Mouse (Mus musculus) midbrain, embryonic 11.5 days (tissue): ENCODE measurements at regions not wholly inside any gene's neighbourhood (a gene's known extent, or its start where the extent isn't known, plus 50 kb on each side); places are given as distances from the start of the nearest gene placed in this dataset.

ENCODE experiments used
- ATAC-seq: fragments of 200-750 bp; cut with Nextera tagmentation; 2 replicates; pipeline ENCODE4 v1.8.0; 2017; ENCODE audit warnings: moderate TSS enrichment, moderate library complexity; ENCODE audit not compliant: low FRiP score
- DNase-seq: peaks from one replicate; pipeline ENCODE4 v3.0.0; 2015; ENCODE audit warnings: low spot score; ENCODE audit errors: missing footprints
- H3K27ac ChIP-seq: fragments of 300-500 bp; sonication (generic); 2 replicates; pipeline ENCODE4 v1.5.1; 2014; ENCODE audit warnings: low read depth, low read length
- H3K27me3 ChIP-seq: fragments of 300-500 bp; sonication (generic); 2 replicates; pipeline ENCODE4 v1.6.1; 2014; ENCODE audit warnings: mild to moderate bottlenecking, low read length, moderate library complexity, mixed read lengths; ENCODE audit not compliant: control insufficient read depth, insufficient read depth
- H3K36me3 ChIP-seq: fragments of 300-500 bp; sonication (generic); 2 replicates; pipeline ENCODE4 v1.6.1; 2014; ENCODE audit warnings: mild to moderate bottlenecking, low read length, moderate library complexity, mixed read lengths; ENCODE audit not compliant: control insufficient read depth, insufficient read depth
- H3K4me1 ChIP-seq: fragments of 300-500 bp; sonication (generic); 2 replicates; pipeline ENCODE4 v1.6.1; 2014; ENCODE audit warnings: low read length; ENCODE audit not compliant: control insufficient read depth, insufficient read depth
- H3K4me2 ChIP-seq: fragments of 300-500 bp; sonication (generic); 2 replicates; pipeline ENCODE4 v1.6.1; 2014; ENCODE audit warnings: mild to moderate bottlenecking, moderate library complexity
- H3K4me3 ChIP-seq: fragments of 300-500 bp; sonication (generic); 2 replicates; pipeline ENCODE4 v1.5.1; 2014; ENCODE audit warnings: low read depth, low read length
- H3K9ac ChIP-seq: fragments of 300-500 bp; sonication (generic); 2 replicates; pipeline ENCODE4 v1.6.1; 2014; ENCODE audit warnings: low read length
- H3K9me3 ChIP-seq: fragments of 300-500 bp; sonication (generic); 2 replicates; pipeline ENCODE4 v1.6.1; 2016; ENCODE audit warnings: low read length; ENCODE audit not compliant: control insufficient read depth
- WGBS: fragments of 180-500 bp; shearing (Covaris S2); extraction: QIAGEN DNeasy Blood & Tissue Kit; methylation state at CpG from one replicate; pipeline ENCODE4 v1.1.7; 2014; 5-methylcytosine and 5-hydroxymethylcytosine counted together

- no peaks in the 10 kb centered on the region for H3K36me3 ChIP-seq
- no peak overlapping the region for H3K4me2 ChIP-seq
- ATAC-seq (no peak), DNase-seq (no peak)
- no peaks in the 10 kb centered on the region for H3K27me3 ChIP-seq
- no peak overlapping the region for H3K4me3 ChIP-seq
- WGBS = 67% methylated on average over 2 of the region's 2 CpGs
- no peak overlapping the region for H3K9ac ChIP-seq
- no peaks in the 10 kb centered on the region for H3K9me3 ChIP-seq
- H3K4me1 ChIP-seq = no peaks in the 10 kb centered on the region
- H3K27ac ChIP-seq = no peak overlapping the region
Measured at GRCm38 (mm10) chr13:16416356-16417019, 404.8 kb downstream of the Inhba start.

DNA sequence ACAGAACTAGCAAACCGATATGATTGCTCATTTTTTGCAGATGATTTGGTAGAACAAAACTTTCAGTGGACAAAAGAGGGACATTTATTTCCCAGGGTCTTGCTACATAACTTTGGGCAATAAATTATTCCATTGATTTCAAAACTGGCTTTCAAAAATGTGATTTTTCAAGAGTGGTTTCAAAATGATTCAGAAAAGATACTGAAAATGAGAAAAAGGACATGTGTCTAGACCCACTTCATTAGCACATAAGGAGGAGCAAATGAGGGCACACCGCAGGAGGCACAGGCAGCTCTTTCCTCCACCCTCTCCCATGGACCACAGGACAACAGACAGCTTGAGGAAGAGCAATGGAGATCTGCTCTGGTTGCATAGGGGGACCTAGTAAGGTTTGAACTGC is 412.5 kb downstream of the Inhba start:
- no peak overlapping the region for H3K4me2 ChIP-seq
- WGBS = 76% methylated on average over 2 of the region's 2 CpGs
- H3K27me3 ChIP-seq = no peaks in the 10 kb centered on the region
- ATAC-seq (no peak), DNase-seq (no peak)
- no peak overlapping the region for H3K27ac ChIP-seq
- H3K4me3 ChIP-seq = no peak overlapping the region
- no peak overlapping the region for H3K9ac ChIP-seq
- no peaks in the 10 kb centered on the region for H3K36me3 ChIP-seq
- no peaks in the 10 kb centered on the region for H3K4me1 ChIP-seq
- no peaks in the 10 kb centered on the region for H3K9me3 ChIP-seq

- Histone ChIP-seq H3K9ac (no peak overlapping the region), H3K4me1 (no peaks in the 10 kb centered on the region), H3K4me2 (no peak overlapping the region), H3K4me3 (no peak overlapping the region), H3K27ac (no peak overlapping the region), H3K27me3 (no peaks in the 10 kb centered on the region), H3K36me3 (no peaks in the 10 kb centered on the region), H3K9me3 (no peaks in the 10 kb centered on the region)
- ATAC-seq = no peak
- DNase-seq = peak; percentile 77
- 95% methylated on average over 2 of the region's 2 CpGs for WGBS
Measured at GRCm38 (mm10) chr13:16435436-16435835, 423.8 kb downstream of the Inhba start.

DNA sequence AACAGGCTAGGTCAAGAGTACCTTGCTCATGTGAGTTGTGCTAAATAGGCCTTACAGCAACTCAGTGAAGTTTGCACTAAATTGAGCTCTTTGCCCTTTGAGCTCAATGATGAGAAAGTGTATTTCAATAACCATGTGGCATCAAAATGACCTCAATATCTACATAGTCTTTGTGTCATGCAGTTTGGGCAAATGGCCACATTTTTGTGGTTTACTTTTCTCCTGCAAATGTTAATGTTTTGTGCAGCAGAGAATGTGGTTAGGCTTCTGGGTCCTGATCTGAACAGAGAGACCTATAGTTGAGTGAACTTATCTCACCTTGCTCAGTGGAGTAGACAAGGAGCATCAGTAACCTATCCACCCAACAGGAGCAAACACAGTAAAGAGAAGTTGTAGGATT is 441.6 kb downstream of the Inhba start:
- Histone ChIP-seq H3K4me2 (no peak overlapping the region), H3K36me3 (no peaks in the 10 kb centered on the region), H3K9me3 (no peaks in the 10 kb centered on the region), H3K4me3 (no peak overlapping the region), H3K27ac (no peak overlapping the region), H3K27me3 (no peaks in the 10 kb centered on the region), H3K4me1 (no peaks in the 10 kb centered on the region), H3K9ac (no peak overlapping the region)
- DNase-seq (no peak), ATAC-seq (no peak)

DNA sequence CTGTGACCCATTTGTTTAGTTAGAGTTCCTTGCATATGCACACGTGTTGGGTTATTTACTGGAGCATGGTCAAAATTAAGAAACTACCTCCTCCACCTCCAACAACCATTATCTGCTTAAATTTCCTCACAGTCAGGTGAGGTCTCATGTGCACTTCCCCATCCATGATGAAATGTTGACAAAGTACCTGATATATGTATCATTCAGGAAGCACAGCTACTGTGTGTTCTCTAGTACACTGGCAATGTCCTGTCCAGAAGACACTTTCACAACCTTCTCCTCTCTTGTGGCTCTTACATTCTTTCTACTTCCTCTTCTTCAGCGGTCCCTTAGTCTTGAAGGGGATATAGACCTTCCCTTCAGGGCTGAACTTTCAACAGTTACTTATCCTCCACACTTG is 448.1 kb downstream of the Inhba start:
- Histone ChIP-seq H3K4me2 (no peak overlapping the region), H3K4me3 (no peak overlapping the region), H3K9me3 (no peaks in the 10 kb centered on the region), H3K27me3 (no peaks in the 10 kb centered on the region), H3K9ac (no peak overlapping the region), H3K4me1 (no peaks in the 10 kb centered on the region), H3K36me3 (no peaks in the 10 kb centered on the region), H3K27ac (no peak overlapping the region)
- WGBS = 87% methylated on average over 2 of the region's 2 CpGs
- DNase-seq (no peak), ATAC-seq (no peak)

DNA sequence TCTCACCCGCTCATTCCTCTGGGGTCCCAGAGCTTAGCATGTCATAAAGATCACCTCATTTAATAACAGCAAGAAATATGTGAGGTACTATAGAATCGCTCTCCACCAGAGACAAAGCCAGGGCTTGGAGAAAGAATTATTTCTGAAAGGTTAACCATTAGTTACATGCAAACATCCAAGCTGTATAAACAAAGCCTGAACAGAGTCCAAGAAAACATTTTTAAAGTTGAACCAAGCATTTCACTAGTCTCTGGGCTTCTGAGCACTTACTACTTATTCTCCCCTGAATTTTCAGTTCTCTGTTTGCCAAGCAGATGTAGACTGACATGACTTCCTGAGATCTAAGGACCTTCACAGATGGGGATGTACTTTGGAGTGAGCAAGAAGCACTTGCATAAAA is 450.0 kb downstream of the Inhba start:
- no peaks in the 10 kb centered on the region for H3K9me3 ChIP-seq
- H3K27me3 ChIP-seq = no peaks in the 10 kb centered on the region
- no peak overlapping the region for H3K4me2 ChIP-seq
- WGBS = 93% methylated on average over 2 of the region's 2 CpGs
- ATAC-seq = no peak
- no peak overlapping the region for H3K4me3 ChIP-seq
- H3K4me1 ChIP-seq = no peaks in the 10 kb centered on the region
- no peaks in the 10 kb centered on the region for H3K36me3 ChIP-seq
- DNase-seq = no peak
- H3K9ac ChIP-seq = no peak overlapping the region
- H3K27ac ChIP-seq = no peak overlapping the region

GRCm38 (mm10) chr13:16464823-16465222 is 453.2 kb downstream of the Inhba start:
- H3K27ac ChIP-seq = no peak overlapping the region
- H3K4me3 ChIP-seq = no peak overlapping the region
- H3K9me3 ChIP-seq = no peaks in the 10 kb centered on the region
- H3K36me3 ChIP-seq = no peaks in the 10 kb centered on the region
- no peak overlapping the region for H3K4me2 ChIP-seq
- DNase-seq (no peak), ATAC-seq (no peak)
- no peak overlapping the region for H3K9ac ChIP-seq
- 94% methylated on average over 1 of the region's 1 CpGs for WGBS
- H3K27me3 ChIP-seq = no peaks in the 10 kb centered on the region
- no peaks in the 10 kb centered on the region for H3K4me1 ChIP-seq

GRCm38 (mm10) chr13:16465317-16465716 is 453.7 kb downstream of the Inhba start:
- Histone ChIP-seq H3K27ac (no peak overlapping the region), H3K4me1 (no peaks in the 10 kb centered on the region), H3K9ac (no peak overlapping the region), H3K4me3 (no peak overlapping the region), H3K36me3 (no peaks in the 10 kb centered on the region), H3K9me3 (no peaks in the 10 kb centered on the region), H3K4me2 (no peak overlapping the region), H3K27me3 (no peaks in the 10 kb centered on the region)
- WGBS = 58% methylated on average over 1 of the region's 1 CpGs
- ATAC-seq (no peak), DNase-seq (no peak)

DNA sequence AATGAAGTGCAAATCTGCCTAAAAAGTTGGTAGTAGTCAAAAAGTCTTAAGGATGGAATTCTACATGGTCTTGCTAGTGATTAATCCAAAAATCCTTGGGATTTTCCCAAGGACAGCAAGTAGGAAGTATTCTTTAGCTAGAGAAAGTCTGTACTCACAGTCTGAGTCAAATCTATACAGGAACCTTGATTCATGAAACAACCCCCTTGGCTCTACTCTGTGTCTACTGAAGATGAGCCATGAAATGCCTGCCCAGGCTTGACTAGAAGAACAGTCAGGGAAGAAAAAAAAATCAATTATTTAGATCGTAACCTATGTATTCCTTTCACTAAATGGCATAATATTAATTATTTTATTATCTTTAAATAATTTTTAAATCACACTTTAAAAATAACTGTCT is 454.2 kb downstream of the Inhba start:
- no peaks in the 10 kb centered on the region for H3K9me3 ChIP-seq
- ATAC-seq = no peak
- H3K27ac ChIP-seq = no peak overlapping the region
- no peaks in the 10 kb centered on the region for H3K4me1 ChIP-seq
- H3K4me2 ChIP-seq = no peak overlapping the region
- WGBS = 93% methylated on average over 1 of the region's 1 CpGs
- no peak overlapping the region for H3K4me3 ChIP-seq
- H3K9ac ChIP-seq = no peak overlapping the region
- H3K27me3 ChIP-seq = no peaks in the 10 kb centered on the region
- no peaks in the 10 kb centered on the region for H3K36me3 ChIP-seq
- DNase-seq = no peak

GRCm38 (mm10) chr13:16476515-16476914 is 464.9 kb downstream of the Inhba start:
- H3K27ac ChIP-seq = no peak overlapping the region
- no peak overlapping the region for H3K4me2 ChIP-seq
- no peaks in the 10 kb centered on the region for H3K36me3 ChIP-seq
- H3K9ac ChIP-seq = no peak overlapping the region
- ATAC-seq (no peak), DNase-seq (no peak)
- H3K4me3 ChIP-seq = no peak overlapping the region
- no peaks in the 10 kb centered on the region for H3K9me3 ChIP-seq
- H3K4me1 ChIP-seq = no peaks in the 10 kb centered on the region
- 76% methylated on average over 1 of the region's 1 CpGs for WGBS
- no peaks in the 10 kb centered on the region for H3K27me3 ChIP-seq
